Mouse (Mus musculus): ENCODE results near the gene Pth2. TPM values are rescaled to one million over a fixed set of nuclear protein-coding genes. Genes with fewer than 3 reads are reported as not detected.

Pth2 gene
- polyA plus RNA-seq, 1 experiment from 2014 or later = not detected

GRCm38 (mm10) chr7:45190186-45190585, 9.4 kb downstream of the Pth2 start:
- H3K4me3 ChIP-seq = no peak overlapping the region
- H3K9me3 ChIP-seq = no peaks in the 10 kb centered on the region
- H3K4me2 ChIP-seq = no peak overlapping the region
- no peak overlapping the region for H3K27ac ChIP-seq (replicated peaks)
- H3K9ac ChIP-seq = no peak overlapping the region
- H3K36me3 ChIP-seq = no peaks in the 10 kb centered on the region
- peaks cover 85% of the 10 kb centered on the region for H3K27me3 ChIP-seq (replicated peaks)
- ATAC-seq (ENCODE audit: extremely low read depth, insufficient number of reproducible peaks, low FRiP score, low TSS enrichment) = no peak
- 83% methylated on average over 6 of the region's 6 CpGs for WGBS
- peaks cover 16% of the 10 kb centered on the region for H3K4me1 ChIP-seq

GRCm38 (mm10) chr7:45191161-45191560, 10.4 kb downstream of the Pth2 start:
- H3K9ac ChIP-seq = no peak overlapping the region
- no peak for ATAC-seq (ENCODE audit: extremely low read depth, insufficient number of reproducible peaks, low FRiP score, low TSS enrichment)
- H3K4me2 ChIP-seq = no peak overlapping the region
- peaks cover 75% of the 10 kb centered on the region for H3K27me3 ChIP-seq (replicated peaks)
- H3K4me3 ChIP-seq = no peak overlapping the region
- no peaks in the 10 kb centered on the region for H3K9me3 ChIP-seq
- no peaks in the 10 kb centered on the region for H3K36me3 ChIP-seq
- no peak overlapping the region for H3K27ac ChIP-seq (replicated peaks)
- WGBS = 56% methylated on average over 2 of the region's 2 CpGs
- peaks cover 24% of the 10 kb centered on the region for H3K4me1 ChIP-seq

GRCm38 (mm10) chr7:45191803-45192363, 11.1 kb downstream of the Pth2 start:
- H3K9me3 ChIP-seq = no peaks in the 10 kb centered on the region
- H3K27ac ChIP-seq (replicated peaks) = no peak overlapping the region
- H3K36me3 ChIP-seq = no peaks in the 10 kb centered on the region
- H3K27me3 ChIP-seq (replicated peaks) = peaks cover 69% of the 10 kb centered on the region
- H3K4me3 ChIP-seq = no peak overlapping the region
- H3K4me1 ChIP-seq = peaks cover 24% of the 10 kb centered on the region
- 7% methylated on average over 8 of the region's 8 CpGs for WGBS
- H3K4me2 ChIP-seq = no peak overlapping the region
- H3K9ac ChIP-seq = peak overlapping the region; percentile 45; the same call in 1 of the 2 replicates
- ATAC-seq (ENCODE audit: extremely low read depth, insufficient number of reproducible peaks, low FRiP score, low TSS enrichment) = no peak

- Histone ChIP-seq H3K4me1 (peaks cover 26% of the 10 kb centered on the region), H3K27me3 (replicated peaks) (peaks cover 68% of the 10 kb centered on the region), H3K9me3 (no peaks in the 10 kb centered on the region), H3K27ac (replicated peaks) (no peak overlapping the region), H3K4me2 (no peak overlapping the region), H3K4me3 (no peak overlapping the region), H3K36me3 (no peaks in the 10 kb centered on the region), H3K9ac (no peak overlapping the region)
- WGBS = 77% methylated on average over 7 of the region's 7 CpGs
- ATAC-seq (ENCODE audit: extremely low read depth, insufficient number of reproducible peaks, low FRiP score, low TSS enrichment) = no peak
Observed at GRCm38 (mm10) chr7:45192585-45193310, 12.0 kb downstream of the Pth2 start.

DNA sequence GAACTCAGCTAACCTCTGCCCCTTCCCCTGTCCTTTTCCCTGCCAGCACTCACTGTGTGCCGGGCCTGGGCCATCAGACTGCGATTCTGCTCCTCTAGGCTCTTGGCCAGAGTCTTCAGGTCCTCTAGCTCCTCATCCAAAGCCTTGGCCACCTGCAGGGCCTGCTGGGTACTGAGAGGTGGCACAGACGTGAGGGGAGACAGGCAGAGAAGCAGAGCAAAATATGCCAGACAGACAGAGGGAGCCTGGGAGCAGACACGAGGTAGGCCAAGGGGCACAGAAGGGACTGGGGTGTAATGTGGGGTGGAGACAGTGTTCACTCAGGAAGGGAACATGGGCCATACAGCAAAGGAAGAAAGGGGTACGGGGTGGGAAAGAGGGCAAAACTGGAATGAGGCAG, 12.6 kb downstream of the Pth2 start:
- peaks cover 63% of the 10 kb centered on the region for H3K27me3 ChIP-seq (replicated peaks)
- H3K9me3 ChIP-seq = no peaks in the 10 kb centered on the region
- no peak overlapping the region for H3K4me2 ChIP-seq
- H3K4me1 ChIP-seq = peaks cover 26% of the 10 kb centered on the region
- H3K36me3 ChIP-seq = no peaks in the 10 kb centered on the region
- ATAC-seq (ENCODE audit: extremely low read depth, insufficient number of reproducible peaks, low FRiP score, low TSS enrichment) = no peak
- H3K4me3 ChIP-seq = no peak overlapping the region
- H3K9ac ChIP-seq = no peak overlapping the region
- H3K27ac ChIP-seq (replicated peaks) = no peak overlapping the region
- WGBS = 63% methylated on average over 5 of the region's 5 CpGs

DNA sequence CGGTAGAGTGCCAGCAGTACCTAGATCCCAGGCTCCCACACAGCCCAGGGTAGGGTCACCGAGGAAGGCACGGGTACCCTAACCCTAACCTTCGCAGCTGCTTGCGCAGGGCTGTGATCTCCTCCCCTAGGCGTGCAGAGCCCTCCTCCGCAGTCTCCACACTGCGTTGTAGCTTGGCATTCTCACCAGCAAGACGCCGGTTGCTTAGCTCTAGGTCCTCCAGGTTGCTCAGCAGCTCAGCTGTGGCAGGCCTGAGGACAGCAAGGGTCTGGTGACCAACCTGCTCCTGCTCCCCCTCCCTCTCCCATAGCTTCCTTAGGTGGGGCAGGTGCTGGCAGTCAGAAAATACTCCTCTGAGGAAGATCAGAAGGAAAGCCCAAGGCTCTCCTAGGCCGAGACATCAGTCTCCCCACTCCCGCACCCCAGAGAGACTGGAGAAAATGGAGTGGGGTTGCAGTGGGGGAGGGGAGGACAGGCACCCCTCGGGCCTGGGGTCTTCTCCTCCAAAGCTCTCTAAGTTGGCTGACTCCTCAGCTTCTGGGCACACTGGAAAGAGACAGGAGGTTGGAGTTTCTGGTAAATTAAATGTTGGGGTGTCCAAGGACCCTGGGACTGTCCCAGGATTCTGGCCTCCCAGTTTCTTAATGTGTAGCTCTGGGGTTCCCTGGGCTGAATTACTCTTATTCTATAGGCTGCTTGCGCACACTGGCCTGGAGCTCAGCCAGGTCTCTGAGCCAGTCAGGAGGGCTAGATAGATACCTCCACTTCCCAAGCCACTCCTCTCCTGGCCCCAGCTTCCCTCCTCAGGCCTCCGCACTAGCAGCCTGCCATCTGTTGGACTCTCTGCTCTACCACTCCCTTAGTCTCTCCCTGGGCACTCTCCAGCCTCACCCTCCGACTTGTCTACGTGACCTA, 13.3 kb downstream of the Pth2 start:
- Histone ChIP-seq H3K9me3 (no peaks in the 10 kb centered on the region), H3K27me3 (replicated peaks) (peaks cover 62% of the 10 kb centered on the region), H3K4me3 (no peak overlapping the region), H3K4me1 (peaks cover 26% of the 10 kb centered on the region), H3K27ac (replicated peaks) (no peak overlapping the region), H3K9ac (no peak overlapping the region), H3K4me2 (no peak overlapping the region), H3K36me3 (no peaks in the 10 kb centered on the region)
- 74% methylated on average over 17 of the region's 17 CpGs for WGBS
- ATAC-seq (ENCODE audit: extremely low read depth, insufficient number of reproducible peaks, low FRiP score, low TSS enrichment) = no peak

GRCm38 (mm10) chr7:45195341-45196175, 14.8 kb downstream of the Pth2 start:
- no peaks in the 10 kb centered on the region for H3K36me3 ChIP-seq
- no peaks in the 10 kb centered on the region for H3K9me3 ChIP-seq
- H3K4me3 ChIP-seq = no peak overlapping the region
- H3K9ac ChIP-seq = no peak overlapping the region
- WGBS = 51% methylated on average over 13 of the region's 13 CpGs
- no peak overlapping the region for H3K27ac ChIP-seq (replicated peaks)
- H3K27me3 ChIP-seq (replicated peaks) = peaks cover 53% of the 10 kb centered on the region
- H3K4me2 ChIP-seq = no peak overlapping the region
- peaks cover 26% of the 10 kb centered on the region for H3K4me1 ChIP-seq
- no peak for ATAC-seq (ENCODE audit: extremely low read depth, insufficient number of reproducible peaks, low FRiP score, low TSS enrichment)

DNA sequence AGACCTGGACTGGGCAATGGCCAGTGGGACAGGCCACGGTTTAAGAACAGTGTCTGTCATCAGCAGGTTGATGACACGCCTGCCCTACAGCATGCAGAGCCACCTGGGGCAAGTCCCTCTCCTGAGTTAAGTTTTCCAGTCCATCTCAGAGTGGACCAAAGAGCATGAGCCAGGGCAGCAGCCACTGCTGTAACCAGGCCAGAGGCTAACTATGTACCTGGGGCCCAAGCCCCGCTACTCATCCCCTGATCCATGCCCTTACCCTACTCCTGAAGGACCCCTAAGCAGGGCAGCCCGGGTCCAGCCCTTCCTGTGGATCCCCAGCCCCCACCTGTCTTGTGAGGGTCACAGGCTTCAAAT, 15.4 kb downstream of the Pth2 start:
- Histone ChIP-seq H3K4me2 (no peak overlapping the region), H3K4me3 (no peak overlapping the region), H3K9ac (no peak overlapping the region), H3K27me3 (replicated peaks) (peaks cover 47% of the 10 kb centered on the region), H3K4me1 (peaks cover 26% of the 10 kb centered on the region), H3K27ac (replicated peaks) (no peak overlapping the region), H3K9me3 (no peaks in the 10 kb centered on the region), H3K36me3 (no peaks in the 10 kb centered on the region)
- 71% methylated on average over 4 of the region's 4 CpGs for WGBS
- no peak for ATAC-seq (ENCODE audit: extremely low read depth, insufficient number of reproducible peaks, low FRiP score, low TSS enrichment)

DNA sequence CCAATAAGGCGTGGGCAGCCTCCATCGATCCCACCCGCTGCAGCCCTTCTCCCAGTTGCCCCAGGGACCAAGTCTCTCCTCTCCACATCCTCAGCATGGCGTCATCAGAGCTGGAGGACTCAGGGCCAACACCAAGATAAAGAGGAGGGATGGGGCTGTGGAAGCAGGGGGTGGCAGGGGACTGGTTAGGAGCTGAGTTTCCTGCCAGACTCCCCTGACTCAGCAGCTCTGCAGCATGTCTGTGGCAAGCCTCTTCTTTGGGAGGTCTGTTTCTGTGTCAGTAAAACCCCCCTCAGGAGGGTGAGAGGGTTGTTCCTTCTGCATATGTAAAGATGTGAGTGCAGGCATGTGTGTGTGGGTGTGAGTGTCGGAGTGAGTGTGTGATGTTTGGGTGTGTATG, 16.2 kb downstream of the Pth2 start:
- H3K36me3 ChIP-seq = no peaks in the 10 kb centered on the region
- peaks cover 39% of the 10 kb centered on the region for H3K27me3 ChIP-seq (replicated peaks)
- 56% methylated on average over 5 of the region's 5 CpGs for WGBS
- H3K4me1 ChIP-seq = peaks cover 19% of the 10 kb centered on the region
- no peak overlapping the region for H3K4me3 ChIP-seq
- no peak for ATAC-seq (ENCODE audit: extremely low read depth, insufficient number of reproducible peaks, low FRiP score, low TSS enrichment)
- no peak overlapping the region for H3K9ac ChIP-seq
- H3K9me3 ChIP-seq = no peaks in the 10 kb centered on the region
- no peak overlapping the region for H3K27ac ChIP-seq (replicated peaks)
- no peak overlapping the region for H3K4me2 ChIP-seq

- no peak for ATAC-seq (ENCODE audit: extremely low read depth, insufficient number of reproducible peaks, low FRiP score, low TSS enrichment)
- H3K4me2 ChIP-seq = no peak overlapping the region
- peaks cover 29% of the 10 kb centered on the region for H3K27me3 ChIP-seq (replicated peaks)
- no peaks in the 10 kb centered on the region for H3K36me3 ChIP-seq
- WGBS = 4% methylated on average over 5 of the region's 5 CpGs
- H3K4me1 ChIP-seq = peaks cover 23% of the 10 kb centered on the region
- H3K9ac ChIP-seq = no peak overlapping the region
- no peak overlapping the region for H3K27ac ChIP-seq (replicated peaks)
- no peak overlapping the region for H3K4me3 ChIP-seq
- no peaks in the 10 kb centered on the region for H3K9me3 ChIP-seq
Observed at GRCm38 (mm10) chr7:45198435-45198834, 17.6 kb downstream of the Pth2 start.

GRCm38 (mm10) chr7:45198961-45199360, 18.2 kb downstream of the Pth2 start:
- no peaks in the 10 kb centered on the region for H3K36me3 ChIP-seq
- no peak for ATAC-seq (ENCODE audit: extremely low read depth, insufficient number of reproducible peaks, low FRiP score, low TSS enrichment)
- H3K4me2 ChIP-seq = no peak overlapping the region
- WGBS = 72% methylated on average over 11 of the region's 11 CpGs
- no peak overlapping the region for H3K4me3 ChIP-seq
- H3K9me3 ChIP-seq = no peaks in the 10 kb centered on the region
- no peak overlapping the region for H3K9ac ChIP-seq
- H3K27me3 ChIP-seq (replicated peaks) = peaks cover 23% of the 10 kb centered on the region
- H3K27ac ChIP-seq (replicated peaks) = no peak overlapping the region
- H3K4me1 ChIP-seq = peaks cover 23% of the 10 kb centered on the region
